Mouse (Mus musculus) B cell, adult 2 months (primary cell): Measurements from ENCODE around the gene Gcm1.

Experiments used
- DNase-seq, 2 experiments: peaks; one replicate each; pipeline ENCODE4 v3.0.0; 2022

The Gcm1 gene

GRCm38 (mm10) chr9:78103965-78104560, 52.3 kb downstream of the Gcm1 start:
- DNase-seq: no peak

- no peak for DNase-seq
Observed at GRCm38 (mm10) chr9:78104973-78105372, 53.2 kb downstream of the Gcm1 start.

- no peak for DNase-seq
Observed at GRCm38 (mm10) chr9:78105501-78105932, 53.8 kb downstream of the Gcm1 start.

GRCm38 (mm10) chr9:78106821-78107220, 55.1 kb downstream of the Gcm1 start:
- DNase-seq: no peak

- no peak for DNase-seq
Observed at GRCm38 (mm10) chr9:78107582-78107911, 55.8 kb downstream of the Gcm1 start.

- DNase-seq: peak; percentile 79 to 84
Observed at GRCm38 (mm10) chr9:78107912-78108795, 56.4 kb downstream of the Gcm1 start.

- peak; percentile 87 to 90 for DNase-seq
Observed at GRCm38 (mm10) chr9:78108796-78109239, 57.1 kb downstream of the Gcm1 start, which contains the start of the genes Fbxo9 and Ick. Gene Fbxo9, minus strand, starts transcription at chr9:78109065. Gene Ick, plus strand, starts transcription at chr9:78109192.

- DNase-seq: peak; percentile 17 to 30
Observed at GRCm38 (mm10) chr9:78109656-78110055, 57.9 kb downstream of the Gcm1 start.

- DNase-seq: no peak
Observed at GRCm38 (mm10) chr9:78111456-78111855, 59.7 kb downstream of the Gcm1 start.

- peak; percentile 94 for DNase-seq
Observed at GRCm38 (mm10) chr9:78112770-78113537, 61.2 kb downstream of the Gcm1 start.

GRCm38 (mm10) chr9:78113538-78113885, 61.8 kb downstream of the Gcm1 start:
- DNase-seq: no peak
